Mouse (Mus musculus) liver, adult 2 months (tissue): ENCODE data around the gene Tpp2.

Experiments used
- CTCF ChIP-seq: fragments of 200-500 bp; IDR thresholded peaks from 2 replicates; pipeline ENCODE4 v1.5.1; 2011; ENCODE audit warnings: low read depth, low read length, control low read depth
- POLR2A ChIP-seq: fragments of 200-500 bp; IDR thresholded peaks from 2 replicates; pipeline ENCODE4 v1.6.1; 2011; ENCODE audit warnings: low read length, control low read depth; ENCODE audit not compliant: insufficient read depth; ENCODE audit errors: extremely low read depth

GRCm38 (mm10) chr1:43966756-43967155 is 33.3 kb downstream of the Tpp2 start:
- TF ChIP-seq CTCF: no peak
- no peak for TF ChIP-seq POLR2A
